Mouse (Mus musculus) ES-Bruce4 (cell line): ENCODE data around the gene Plekha7. TPM values are rescaled to one million over a fixed set of nuclear protein-coding genes. Genes with fewer than 3 reads are reported as not detected.

Experiments
- H3K27ac ChIP-seq: 2 replicates; pipeline ENCODE4 v1.5.1; 2012; ENCODE audit warnings: low read length, inconsistent platforms; ENCODE audit not compliant: insufficient read depth
- H3K27me3 ChIP-seq: 2 replicates; pipeline ENCODE4 v1.6.1; 2012; ENCODE audit warnings: mild to moderate bottlenecking, low read length, inconsistent platforms; ENCODE audit not compliant: control insufficient read depth, poor library complexity, insufficient read depth, severe bottlenecking
- H3K36me3 ChIP-seq: 2 replicates; pipeline ENCODE4 v1.6.1; 2012; ENCODE audit warnings: inconsistent platforms, mild to moderate bottlenecking, low read length, moderate library complexity; ENCODE audit not compliant: control insufficient read depth, poor library complexity, insufficient read depth, severe bottlenecking
- H3K4me1 ChIP-seq: one replicate; pipeline ENCODE4 v1.8.1; 2011; ENCODE audit warnings: low read length; ENCODE audit not compliant: control insufficient read depth, insufficient read depth
- H3K4me3 ChIP-seq: 2 replicates; pipeline ENCODE4 v1.5.1; 2011; ENCODE audit warnings: low read depth, mild to moderate bottlenecking, low read length
- H3K9ac ChIP-seq: 2 replicates; pipeline ENCODE4 v1.6.1; 2012; ENCODE audit warnings: low read depth, mild to moderate bottlenecking, inconsistent platforms; ENCODE audit not compliant: poor library complexity, severe bottlenecking
- H3K9me3 ChIP-seq: replicated peaks from 2 replicates; pipeline ENCODE4 v1.6.1; 2012; ENCODE audit warnings: mild to moderate bottlenecking, low read length, inconsistent platforms; ENCODE audit not compliant: control insufficient read depth, poor library complexity, insufficient read depth, severe bottlenecking
- CTCF ChIP-seq: IDR thresholded peaks from one replicate; pipeline ENCODE4 v1.8.1; 2011; ENCODE audit warnings: low read depth, low read length
- EP300 ChIP-seq: IDR thresholded peaks from 2 replicates; pipeline ENCODE4 v1.6.1; 2011; ENCODE audit warnings: low read depth, low read length; ENCODE audit not compliant: insufficient read depth
- POLR2A ChIP-seq: IDR thresholded peaks from one replicate; pipeline ENCODE4 v1.8.1; 2011; ENCODE audit warnings: low read length; ENCODE audit not compliant: insufficient read depth
- polyA plus RNA-seq: library from polyadenylated mRNA; stranded (reverse); fragments of >200 nt; gene quantifications from 2 replicates; pipeline ENCODE4 v1.2.4, GENCODE M21; 2011; ENCODE audit warnings: low read depth; ENCODE audit not compliant: missing spikeins, insufficient read depth, insufficient read length

The Plekha7 gene
- polyA plus RNA-seq, 1 experiment, result 80.0 TPM

- no peak overlapping the region for H3K4me3 ChIP-seq
- no peaks in the 10 kb centered on the region for H3K27me3 ChIP-seq
- H3K36me3 ChIP-seq, result no peaks in the 10 kb centered on the region; the same call in 1 of the 2 replicates
- H3K27ac ChIP-seq, result no peak overlapping the region
- no peaks in the 10 kb centered on the region for H3K9me3 ChIP-seq
- peaks cover 2% of the 10 kb centered on the region for H3K4me1 ChIP-seq
- no peak overlapping the region for H3K9ac ChIP-seq
- TF ChIP-seq EP300 (no peak), CTCF (no peak), POLR2A (no peak)
Observed at GRCm38 (mm10) chr7:116121202-116121601, 187.0 kb downstream of the Plekha7 start.

DNA sequence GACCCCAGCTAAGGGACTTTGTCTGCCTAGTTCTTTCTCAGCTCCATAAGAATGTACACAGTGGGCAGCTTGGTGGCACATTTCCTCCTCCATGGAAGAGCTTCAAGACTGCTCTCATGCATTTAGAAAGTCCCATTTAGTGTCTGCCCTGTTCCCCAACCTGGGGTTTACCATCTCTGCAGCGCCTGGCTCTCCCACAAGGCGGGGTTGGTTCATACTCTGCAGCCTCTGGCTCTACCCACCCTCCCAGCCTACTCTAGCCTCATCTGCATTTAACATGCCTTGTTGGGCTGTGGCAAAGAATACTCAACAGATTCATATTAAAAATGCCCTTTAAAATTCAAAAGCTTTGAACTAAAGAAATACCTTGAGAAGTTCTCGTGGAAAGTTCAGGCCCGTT, 187.4 kb downstream of the Plekha7 start:
- no peak overlapping the region for H3K27ac ChIP-seq
- peaks cover 2% of the 10 kb centered on the region for H3K4me1 ChIP-seq
- no peak overlapping the region for H3K4me3 ChIP-seq
- TF ChIP-seq POLR2A, result no peak
- no peaks in the 10 kb centered on the region for H3K9me3 ChIP-seq
- no peaks in the 10 kb centered on the region for H3K27me3 ChIP-seq
- no peaks in the 10 kb centered on the region; the same call in 1 of the 2 replicates for H3K36me3 ChIP-seq
- no peak overlapping the region for H3K9ac ChIP-seq

DNA sequence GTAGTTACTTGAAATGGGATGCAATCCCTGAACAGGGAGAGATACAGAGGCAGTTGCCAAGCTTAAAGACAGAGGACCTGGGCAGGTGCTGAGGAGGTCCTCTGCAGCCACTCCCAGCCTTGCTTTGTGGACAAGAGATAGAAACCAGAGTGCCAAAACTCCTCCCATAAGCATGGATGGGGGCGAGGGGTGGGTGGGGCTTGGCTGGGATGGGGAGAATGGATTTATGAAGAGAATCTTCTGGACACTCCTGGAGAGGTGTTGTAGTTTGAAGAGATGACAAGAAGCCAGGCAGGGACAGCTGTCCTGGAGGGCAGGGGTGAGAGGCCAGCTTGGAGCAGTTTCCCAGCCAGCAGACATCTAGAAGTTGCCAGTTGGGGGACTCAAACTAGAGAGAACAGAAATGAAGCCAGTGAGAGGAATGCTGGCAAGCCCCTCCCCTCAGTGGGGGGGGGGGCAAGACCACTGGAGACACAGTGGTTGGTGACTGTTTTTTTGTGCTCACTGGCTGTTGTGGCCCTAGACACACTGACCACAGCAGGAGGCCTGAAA, 188.8 kb downstream of the Plekha7 start:
- no peak overlapping the region for H3K9ac ChIP-seq
- no peak overlapping the region for H3K27ac ChIP-seq
- H3K27me3 ChIP-seq, result no peaks in the 10 kb centered on the region
- peaks cover 2% of the 10 kb centered on the region for H3K4me1 ChIP-seq
- H3K9me3 ChIP-seq, result no peaks in the 10 kb centered on the region
- H3K4me3 ChIP-seq, result no peak overlapping the region
- no peaks in the 10 kb centered on the region; the same call in 1 of the 2 replicates for H3K36me3 ChIP-seq
- TF ChIP-seq CTCF, result no peak

GRCm38 (mm10) chr7:116115991-116116390, 192.2 kb downstream of the Plekha7 start:
- Histone ChIP-seq H3K4me1 (no peaks in the 10 kb centered on the region), H3K27me3 (no peaks in the 10 kb centered on the region), H3K4me3 (no peak overlapping the region), H3K36me3 (no peaks in the 10 kb centered on the region), H3K9ac (no peak overlapping the region), H3K27ac (no peak overlapping the region), H3K9me3 (no peaks in the 10 kb centered on the region)
- TF ChIP-seq EP300, result no peak
- no peak for TF ChIP-seq POLR2A
- TF ChIP-seq CTCF, result no peak

DNA sequence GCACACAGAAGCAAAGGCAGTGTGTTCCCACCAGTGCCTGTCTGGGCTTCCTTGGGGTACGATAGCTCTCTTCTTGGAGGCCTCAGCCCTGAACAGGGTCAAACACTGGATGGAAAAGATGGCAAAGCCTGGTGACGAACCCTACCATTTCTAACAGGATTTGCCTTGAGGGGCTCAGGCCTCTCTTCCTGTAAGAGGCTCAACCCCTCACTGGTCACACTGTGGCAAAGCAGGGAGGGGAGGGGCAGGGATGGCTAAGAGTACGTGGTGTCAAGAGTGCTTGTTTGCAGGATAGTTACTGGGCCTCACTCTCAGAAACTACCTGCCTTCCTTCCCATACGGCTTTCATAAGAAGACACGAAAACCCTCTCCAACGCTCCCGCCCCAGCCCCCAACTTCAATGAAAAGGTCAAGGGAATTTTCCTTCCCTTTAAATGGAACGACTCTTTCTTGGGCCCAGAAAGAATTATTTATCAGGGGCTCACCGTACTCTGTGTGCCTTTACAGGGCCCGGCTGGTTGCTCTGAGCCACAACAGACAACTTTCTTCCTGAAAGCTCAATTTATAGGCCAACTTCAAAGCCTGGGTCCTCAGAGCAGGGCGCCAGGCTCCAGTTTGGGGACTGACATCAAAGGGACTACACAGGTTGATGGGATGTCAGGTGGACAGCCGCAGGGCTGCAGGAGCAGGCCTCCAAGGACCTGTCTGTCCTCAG, 192.8 kb downstream of the Plekha7 start:
- H3K9ac ChIP-seq, result no peak overlapping the region
- H3K9me3 ChIP-seq, result no peaks in the 10 kb centered on the region
- no peak overlapping the region for H3K27ac ChIP-seq
- no peaks in the 10 kb centered on the region for H3K4me1 ChIP-seq
- TF ChIP-seq EP300, result no peak
- TF ChIP-seq CTCF, result no peak
- TF ChIP-seq POLR2A, result no peak
- no peaks in the 10 kb centered on the region for H3K36me3 ChIP-seq
- no peaks in the 10 kb centered on the region for H3K27me3 ChIP-seq
- H3K4me3 ChIP-seq, result no peak overlapping the region

GRCm38 (mm10) chr7:116111546-116111945, 196.6 kb downstream of the Plekha7 start:
- no peak overlapping the region for H3K27ac ChIP-seq
- no peaks in the 10 kb centered on the region for H3K36me3 ChIP-seq
- TF ChIP-seq POLR2A (no peak), CTCF (no peak), EP300 (no peak)
- H3K9me3 ChIP-seq, result no peaks in the 10 kb centered on the region
- H3K9ac ChIP-seq, result no peak overlapping the region
- H3K27me3 ChIP-seq, result no peaks in the 10 kb centered on the region
- no peak overlapping the region for H3K4me3 ChIP-seq
- no peaks in the 10 kb centered on the region for H3K4me1 ChIP-seq
